Mouse (Mus musculus) heart, postnatal 0 days (tissue): ENCODE data around the gene Osbpl2.

Experiments used
- CTCF ChIP-seq: IDR thresholded peaks from 2 replicates; pipeline ENCODE4 v1.5.1; 2016; ENCODE audit warnings: antibody characterized with exemption, control low read depth, low read depth
- EP300 ChIP-seq: IDR thresholded peaks from 2 replicates; pipeline ENCODE4 v1.6.1; 2016; ENCODE audit warnings: antibody characterized with exemption, low read depth

DNA sequence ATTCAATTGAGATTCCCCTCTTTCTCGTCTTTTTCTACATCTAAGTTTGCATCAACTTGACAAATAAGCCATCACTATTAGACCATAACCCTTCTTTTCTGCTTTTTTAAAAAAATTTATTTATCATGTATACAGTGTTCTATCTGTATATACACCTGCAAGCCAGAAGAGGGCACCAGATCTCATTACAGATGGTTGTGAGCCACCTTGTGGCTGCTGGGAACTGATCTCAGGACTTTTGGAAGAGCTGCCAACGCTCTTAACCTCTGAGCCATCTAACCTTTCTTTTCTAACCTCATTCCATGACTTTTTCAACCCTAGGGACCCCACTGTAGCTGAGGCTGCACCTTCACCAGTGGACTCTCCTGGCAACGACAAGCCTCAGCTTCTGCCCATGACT lies 93.1 kb downstream of the Osbpl2 start:
- TF ChIP-seq CTCF, result peak; percentile 15; the same call in 1 of the 2 replicates
- no peak for TF ChIP-seq EP300
